Mouse (Mus musculus): ENCODE measurements around the gene Sirt6. TPM values are rescaled to one million over a fixed set of nuclear protein-coding genes. Genes with fewer than 3 reads are reported as not detected.
A peak's percentile ranks its signal among the peaks of the same experiment; 100 is the strongest.

The Sirt6 gene
- polyA plus RNA-seq, 1 experiment from 2014 or later, result 15.1 TPM

- no peak for ATAC-seq (ENCODE audit: low FRiP score, low TSS enrichment)
- no peak for DNase-seq (ENCODE audit: low spot score)
- 70% methylated on average over 7 of the region's 7 CpGs for WGBS
- no peaks in the 10 kb centered on the region for H3K4me1 ChIP-seq (replicated peaks; ENCODE audit: control insufficient read depth, insufficient read depth)
- no peaks in the 10 kb centered on the region for H3K27me3 ChIP-seq (ENCODE audit: control insufficient read depth, insufficient read depth, low read length)
- H3K27ac ChIP-seq (replicated peaks), result no peak overlapping the region
- no peak overlapping the region for H3K9ac ChIP-seq (ENCODE audit: low read length)
- no peak overlapping the region for H3K4me3 ChIP-seq (ENCODE audit: low read depth, low read length)
- no peak overlapping the region for H3K4me2 ChIP-seq (replicated peaks; ENCODE audit: low read depth)
- no peaks in the 10 kb centered on the region for H3K9me3 ChIP-seq (ENCODE audit: control insufficient read depth, low read length)
- TF ChIP-seq CTCF (IDR thresholded peaks at IDR 0.05; ENCODE audit: low read depth), result no peak
- no peak for TF ChIP-seq EP300 (optimal IDR thresholded peaks at IDR 0.05)
- no peaks in the 10 kb centered on the region for H3K36me3 ChIP-seq (ENCODE audit: control insufficient read depth, insufficient read depth, low read length)
These were observed 38.9 kb downstream of the Sirt6 start for GRCm38 (mm10) chr10:81588739-81589138.

DNA sequence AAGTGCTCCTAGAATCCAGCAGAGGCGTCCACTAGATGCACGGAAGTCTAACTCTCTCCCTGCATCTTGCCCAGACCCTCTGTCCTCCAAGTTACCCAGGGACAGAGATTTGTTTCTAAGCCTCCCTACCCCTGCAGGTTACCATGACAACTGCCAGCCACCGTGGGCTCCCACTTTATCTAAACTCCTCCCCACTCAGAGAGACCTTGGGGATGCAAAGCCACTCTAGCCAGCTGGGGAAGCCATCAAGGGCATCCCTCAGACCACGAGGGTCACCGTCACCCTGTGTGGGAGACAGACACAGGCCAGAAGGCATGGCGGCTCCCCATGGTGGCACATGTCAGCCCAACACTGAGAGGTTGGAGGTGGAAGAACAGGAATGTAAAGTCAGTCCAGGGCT is 44.2 kb downstream of the Sirt6 start:
- no peaks in the 10 kb centered on the region for H3K9me3 ChIP-seq (ENCODE audit: control insufficient read depth, low read length)
- H3K36me3 ChIP-seq (ENCODE audit: control insufficient read depth, insufficient read depth, low read length), result no peaks in the 10 kb centered on the region
- H3K9ac ChIP-seq (ENCODE audit: low read length), result no peak overlapping the region
- H3K27me3 ChIP-seq (ENCODE audit: control insufficient read depth, insufficient read depth, low read length), result no peaks in the 10 kb centered on the region
- H3K4me2 ChIP-seq (replicated peaks; ENCODE audit: low read depth), result no peak overlapping the region
- ATAC-seq (ENCODE audit: low FRiP score, low TSS enrichment) (no peak), DNase-seq (ENCODE audit: low spot score) (no peak)
- H3K27ac ChIP-seq (replicated peaks), result no peak overlapping the region
- no peaks in the 10 kb centered on the region for H3K4me1 ChIP-seq (replicated peaks; ENCODE audit: control insufficient read depth, insufficient read depth)
- H3K4me3 ChIP-seq (ENCODE audit: low read depth, low read length), result no peak overlapping the region
- TF ChIP-seq CTCF (IDR thresholded peaks at IDR 0.05; ENCODE audit: low read depth) (no peak), EP300 (optimal IDR thresholded peaks at IDR 0.05) (no peak)
- WGBS, result 57% methylated on average over 6 of the region's 6 CpGs

DNA sequence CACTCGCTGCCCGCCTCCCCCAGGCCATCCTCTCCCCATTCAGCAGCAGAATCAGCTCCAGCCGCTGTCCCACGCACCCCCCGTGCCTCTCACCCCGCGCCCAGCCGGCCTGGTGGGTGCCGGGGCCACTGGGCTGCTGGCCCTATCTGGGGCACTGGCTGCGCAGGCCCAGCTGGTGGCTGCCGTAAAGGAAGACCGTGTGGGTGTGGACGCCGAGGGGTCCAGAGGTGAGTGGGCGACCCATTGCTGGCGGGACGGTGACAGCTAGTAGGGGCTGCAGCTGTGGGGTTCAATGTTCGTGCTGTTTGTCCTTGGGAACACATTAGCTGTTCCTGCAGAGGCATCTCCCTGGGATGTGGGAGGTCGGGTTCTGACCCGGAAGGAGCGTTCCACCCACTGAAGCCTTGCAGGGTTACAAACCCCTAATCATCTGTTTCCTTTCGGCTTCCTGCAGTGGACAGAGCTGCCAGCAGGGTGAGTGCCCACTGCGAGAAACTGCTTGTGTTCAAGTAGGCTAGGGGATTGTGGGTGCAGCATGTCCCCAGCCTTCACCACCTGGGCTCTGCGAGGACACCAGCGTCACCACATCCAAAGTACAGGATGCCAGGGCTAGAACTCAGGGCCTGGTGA is 47.0 kb downstream of the Sirt6 start:
- 63% methylated on average over 23 of the region's 25 CpGs for WGBS
- Histone ChIP-seq H3K4me1 (replicated peaks; ENCODE audit: control insufficient read depth, insufficient read depth) (peaks cover 2% of the 10 kb centered on the region; the same call in 1 of the 2 replicates), H3K4me3 (ENCODE audit: low read depth, low read length) (no peak overlapping the region), H3K27ac (replicated peaks) (no peak overlapping the region), H3K36me3 (ENCODE audit: control insufficient read depth, insufficient read depth, low read length) (no peaks in the 10 kb centered on the region), H3K9me3 (ENCODE audit: control insufficient read depth, low read length) (no peaks in the 10 kb centered on the region), H3K27me3 (ENCODE audit: control insufficient read depth, insufficient read depth, low read length) (no peaks in the 10 kb centered on the region), H3K4me2 (replicated peaks; ENCODE audit: low read depth) (no peak overlapping the region), H3K9ac (ENCODE audit: low read length) (no peak overlapping the region)
- ATAC-seq (ENCODE audit: low FRiP score, low TSS enrichment), result no peak
- no peak for DNase-seq (ENCODE audit: low spot score)
- TF ChIP-seq EP300 (optimal IDR thresholded peaks at IDR 0.05), result no peak
- peak; percentile 50 for TF ChIP-seq CTCF (IDR thresholded peaks at IDR 0.05; ENCODE audit: low read depth)

GRCm38 (mm10) chr10:81579967-81580366 is 47.6 kb downstream of the Sirt6 start:
- H3K27me3 ChIP-seq (ENCODE audit: control insufficient read depth, insufficient read depth, low read length), result no peaks in the 10 kb centered on the region
- H3K4me1 ChIP-seq (replicated peaks; ENCODE audit: control insufficient read depth, insufficient read depth), result peaks cover 4% of the 10 kb centered on the region; the same call in 1 of the 2 replicates
- H3K4me2 ChIP-seq (replicated peaks; ENCODE audit: low read depth), result no peak overlapping the region
- no peaks in the 10 kb centered on the region for H3K9me3 ChIP-seq (ENCODE audit: control insufficient read depth, low read length)
- H3K36me3 ChIP-seq (ENCODE audit: control insufficient read depth, insufficient read depth, low read length), result no peaks in the 10 kb centered on the region
- H3K9ac ChIP-seq (ENCODE audit: low read length), result no peak overlapping the region
- TF ChIP-seq EP300 (optimal IDR thresholded peaks at IDR 0.05) (no peak), CTCF (IDR thresholded peaks at IDR 0.05; ENCODE audit: low read depth) (no peak)
- ATAC-seq (ENCODE audit: low FRiP score, low TSS enrichment), result no peak
- WGBS, result 76% methylated on average over 4 of the region's 4 CpGs
- no peak overlapping the region for H3K27ac ChIP-seq (replicated peaks)
- no peak for DNase-seq (ENCODE audit: low spot score)
- H3K4me3 ChIP-seq (ENCODE audit: low read depth, low read length), result no peak overlapping the region

- H3K27ac ChIP-seq (replicated peaks), result no peak overlapping the region
- DNase-seq (ENCODE audit: low spot score) (no peak), ATAC-seq (ENCODE audit: low FRiP score, low TSS enrichment) (no peak)
- H3K4me1 ChIP-seq (replicated peaks; ENCODE audit: control insufficient read depth, insufficient read depth), result peaks cover 10% of the 10 kb centered on the region
- WGBS, result 2% methylated on average over 6 of the region's 6 CpGs
- H3K4me3 ChIP-seq (ENCODE audit: low read depth, low read length), result peak overlapping the region; percentile 61
- TF ChIP-seq EP300 (optimal IDR thresholded peaks at IDR 0.05), result no peak
- no peak for TF ChIP-seq CTCF (IDR thresholded peaks at IDR 0.05; ENCODE audit: low read depth)
- H3K9me3 ChIP-seq (ENCODE audit: control insufficient read depth, low read length), result no peaks in the 10 kb centered on the region
- no peaks in the 10 kb centered on the region for H3K36me3 ChIP-seq (ENCODE audit: control insufficient read depth, insufficient read depth, low read length)
- H3K27me3 ChIP-seq (ENCODE audit: control insufficient read depth, insufficient read depth, low read length), result no peaks in the 10 kb centered on the region
- H3K9ac ChIP-seq (ENCODE audit: low read length), result peak overlapping the region; percentile 68
- peak overlapping the region; percentile 91 for H3K4me2 ChIP-seq (replicated peaks; ENCODE audit: low read depth)
These were observed 51.9 kb downstream of the Sirt6 start for GRCm38 (mm10) chr10:81575695-81576094.

- Histone ChIP-seq H3K9me3 (ENCODE audit: control insufficient read depth, low read length) (no peaks in the 10 kb centered on the region), H3K4me2 (replicated peaks; ENCODE audit: low read depth) (peak overlapping the region; percentile 91), H3K9ac (ENCODE audit: low read length) (peak overlapping the region; percentile 68), H3K27me3 (ENCODE audit: control insufficient read depth, insufficient read depth, low read length) (no peaks in the 10 kb centered on the region), H3K4me3 (ENCODE audit: low read depth, low read length) (peak overlapping the region; percentile 61), H3K36me3 (ENCODE audit: control insufficient read depth, insufficient read depth, low read length) (no peaks in the 10 kb centered on the region), H3K27ac (replicated peaks) (no peak overlapping the region), H3K4me1 (replicated peaks; ENCODE audit: control insufficient read depth, insufficient read depth) (peaks cover 12% of the 10 kb centered on the region)
- TF ChIP-seq CTCF (IDR thresholded peaks at IDR 0.05; ENCODE audit: low read depth) (no peak), EP300 (optimal IDR thresholded peaks at IDR 0.05) (no peak)
- no peak for DNase-seq (ENCODE audit: low spot score)
- WGBS, result under 1% methylated on average over 28 of the region's 30 CpGs
- ATAC-seq (ENCODE audit: low FRiP score, low TSS enrichment), result no peak
These were observed 52.4 kb downstream of the Sirt6 start for GRCm38 (mm10) chr10:81575208-81575631.

Measured in stomach, postnatal 0 days (tissue).